10 mouse cellular contexts compared by ENCODE assay signal in the genomic region with DNA sequence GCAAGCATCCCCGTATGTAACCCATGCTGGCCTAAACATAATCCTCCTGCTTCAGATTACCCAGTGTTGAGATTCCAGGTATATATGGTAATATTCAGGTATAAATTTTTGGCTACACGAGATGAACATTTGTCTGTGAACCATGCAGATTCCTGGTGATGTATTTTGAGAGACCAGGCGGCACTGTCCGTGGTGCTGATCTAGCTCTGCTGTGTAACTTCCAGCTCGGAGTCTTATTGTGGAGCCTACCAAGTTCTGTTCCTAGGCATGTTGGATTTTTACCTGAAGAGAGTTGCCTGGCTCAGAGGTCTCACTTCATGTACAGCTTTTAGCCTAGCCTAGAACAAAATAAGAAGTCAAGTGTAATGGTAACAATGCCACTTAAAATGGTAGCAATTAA.
DNase-seq lines count a peak whose midpoint lies in the region; ATAC-seq lines count a peak whose summit lies in the region.
"Had no signal": no experiment of that assay in that cellular context is flagged by ENCODE, and none has a peak within 500 bp of the region (broad histone marks: within the 10 kb centered on the region; RNA-seq: fewer than 3 reads in every experiment).

No protein-coding gene starts in this region.

- no peak overlapping the region for H3K9ac ChIP-seq in heart, embryonic 11.5 days (ENCODE audit: low read depth, low read length)
- no peak overlapping the region for H3K9ac ChIP-seq in embryonic facial prominence, embryonic 14.5 days (ENCODE audit: low read depth, low read length)
- H3K9ac ChIP-seq: limb, embryonic 13.5 days had no signal

- no peaks in the 10 kb centered on the region for H3K9me3 ChIP-seq in heart, embryonic 10.5 days
- H3K9me3 ChIP-seq in heart, embryonic 11.5 days (replicated peaks; ENCODE audit: control insufficient read depth, low read length): no peaks in the 10 kb centered on the region
- H3K9me3 ChIP-seq in embryonic facial prominence, embryonic 14.5 days (ENCODE audit: control insufficient read depth, low read length): no peaks in the 10 kb centered on the region
- H3K9me3 ChIP-seq: G1E; limb, embryonic 13.5 days had no signal

- no peak overlapping the region for H3K4me2 ChIP-seq in heart, embryonic 11.5 days
- H3K4me2 ChIP-seq in embryonic facial prominence, embryonic 14.5 days (ENCODE audit: low read depth, low read length): no peak overlapping the region
- H3K4me2 ChIP-seq: limb, embryonic 13.5 days had no signal

- H3K27me3 ChIP-seq in heart, embryonic 10.5 days (ENCODE audit: insufficient read depth, poor library complexity, severe bottlenecking): no peaks in the 10 kb centered on the region
- H3K27me3 ChIP-seq in heart, embryonic 11.5 days (ENCODE audit: control insufficient read depth, insufficient read depth, low read length): no peaks in the 10 kb centered on the region
- H3K27me3 ChIP-seq in embryonic facial prominence, embryonic 14.5 days (replicated peaks; ENCODE audit: control insufficient read depth, insufficient read depth, low read length): no peaks in the 10 kb centered on the region
- H3K27me3 ChIP-seq: limb, embryonic 13.5 days had no signal

- H3K4me3 ChIP-seq in heart, embryonic 10.5 days: no peak overlapping the region
- no peak overlapping the region for H3K4me3 ChIP-seq in heart, embryonic 11.5 days (ENCODE audit: low read depth, low read length)
- no peak overlapping the region for H3K4me3 ChIP-seq in embryonic facial prominence, embryonic 14.5 days (ENCODE audit: low read depth, low read length)
- H3K4me3 ChIP-seq: limb, embryonic 13.5 days had no signal

- peak; percentile 89 for DNase-seq in heart, embryonic 10.5 days (ENCODE audit: low spot score)
- peak; percentile 5 for DNase-seq in right cerebral cortex, postnatal 4 days
- DNase-seq in right cerebral cortex, postnatal 25 days: no peak
- peak; percentile 82 for DNase-seq in embryonic facial prominence, embryonic 14.5 days (ENCODE audit: low spot score)
- DNase-seq in retina, embryonic 14.5 days (ENCODE audit: low spot score): peak; percentile 71
- DNase-seq in thymus, postnatal 10 days (ENCODE audit: low spot score in 2 of 2): no peak

- 40% methylated on average over 5 of the region's 5 CpGs for WGBS in heart, embryonic 10.5 days
- WGBS in heart, embryonic 11.5 days (ENCODE audit: insufficient replicate concordance): 41% methylated on average over 5 of the region's 5 CpGs
- WGBS in embryonic facial prominence, embryonic 14.5 days: 37% methylated on average over 5 of the region's 5 CpGs

- ATAC-seq in heart, embryonic 11.5 days (replicated peaks; ENCODE audit: insufficient number of reproducible peaks, low FRiP score, low TSS enrichment): no peak
- ATAC-seq in embryonic facial prominence, embryonic 14.5 days (ENCODE audit: low read depth): no peak
- ATAC-seq in megakaryocyte progenitor cell, adult 5-6 weeks (replicated peaks; ENCODE audit: poor library complexity): no peak

- H3K4me1 ChIP-seq in heart, embryonic 10.5 days: no peaks in the 10 kb centered on the region
- H3K4me1 ChIP-seq in heart, embryonic 11.5 days (ENCODE audit: control insufficient read depth, insufficient read depth, low read length): no peaks in the 10 kb centered on the region
- H3K4me1 ChIP-seq in embryonic facial prominence, embryonic 14.5 days (ENCODE audit: control insufficient read depth, insufficient read depth, low read length): no peaks in the 10 kb centered on the region
- H3K4me1 ChIP-seq: limb, embryonic 13.5 days had no signal

- no peaks in the 10 kb centered on the region for H3K36me3 ChIP-seq in heart, embryonic 10.5 days
- H3K36me3 ChIP-seq in heart, embryonic 11.5 days (ENCODE audit: control insufficient read depth, insufficient read depth, low read length): no peaks in the 10 kb centered on the region
- H3K36me3 ChIP-seq in embryonic facial prominence, embryonic 14.5 days (ENCODE audit: control insufficient read depth, insufficient read depth, low read length): no peaks in the 10 kb centered on the region
- H3K36me3 ChIP-seq: G1E; limb, embryonic 13.5 days had no signal

- no peak overlapping the region for H3K27ac ChIP-seq in heart, embryonic 10.5 days
- no peak overlapping the region for H3K27ac ChIP-seq in heart, embryonic 11.5 days (ENCODE audit: low read depth, low read length)
- H3K27ac ChIP-seq in embryonic facial prominence, embryonic 14.5 days (replicated peaks; ENCODE audit: low read depth, low read length): no peak overlapping the region
- H3K27ac ChIP-seq: limb, embryonic 13.5 days had no signal

Comparison
In these comparisons a context has a peak if more than half of its experiments do, and no peak if none do; other contexts are left out.
1. DNase-seq: peak in heart, embryonic 10.5 days (single experiment), right cerebral cortex, postnatal 4 days (single experiment), embryonic facial prominence, embryonic 14.5 days (single experiment) and retina, embryonic 14.5 days (single experiment); none in right cerebral cortex, postnatal 25 days (single experiment) and thymus, postnatal 10 days (0 of 2).